Mouse (Mus musculus): ENCODE data around the gene Pkd1.

The Pkd1 gene

GRCm38 (mm10) chr17:24641944-24642343, 92.3 kb downstream of the Pkd1 start:
- DNase-seq (ENCODE audit: extremely low read depth, low read depth, low spot score) = no peak

- DNase-seq (ENCODE audit: extremely low read depth, low read depth, low spot score) = no peak
These were observed 93.2 kb downstream of the Pkd1 start for GRCm38 (mm10) chr17:24642791-24643343.

- no peak for DNase-seq (ENCODE audit: extremely low read depth, low read depth, low spot score)
These were observed 94.5 kb downstream of the Pkd1 start for GRCm38 (mm10) chr17:24644030-24644715.

GRCm38 (mm10) chr17:24644875-24645721, 95.5 kb downstream of the Pkd1 start:
- DNase-seq (ENCODE audit: extremely low read depth, low read depth, low spot score) = no peak

- DNase-seq (ENCODE audit: extremely low read depth, low read depth, low spot score) = no peak
These were observed 96.3 kb downstream of the Pkd1 start for GRCm38 (mm10) chr17:24645916-24646315.

Measured in fat pad, adult 2 months (tissue).